Mouse (Mus musculus) embryonic fibroblast, embryonic 13.5 days (primary cell): ENCODE data around the gene Cd72.

ENCODE experiments used
- CTCF ChIP-seq: IDR thresholded peaks from 2 replicates; pipeline ENCODE4 v1.5.1; 2011; ENCODE audit warnings: mild to moderate bottlenecking, control low read depth, low read length, moderate library complexity, borderline replicate concordance; ENCODE audit not compliant: insufficient read depth
- POLR2A ChIP-seq: IDR thresholded peaks from 2 replicates; pipeline ENCODE4 v1.6.1; 2011; ENCODE audit warnings: low read depth, mild to moderate bottlenecking, control low read depth, low read length, moderate library complexity

DNA sequence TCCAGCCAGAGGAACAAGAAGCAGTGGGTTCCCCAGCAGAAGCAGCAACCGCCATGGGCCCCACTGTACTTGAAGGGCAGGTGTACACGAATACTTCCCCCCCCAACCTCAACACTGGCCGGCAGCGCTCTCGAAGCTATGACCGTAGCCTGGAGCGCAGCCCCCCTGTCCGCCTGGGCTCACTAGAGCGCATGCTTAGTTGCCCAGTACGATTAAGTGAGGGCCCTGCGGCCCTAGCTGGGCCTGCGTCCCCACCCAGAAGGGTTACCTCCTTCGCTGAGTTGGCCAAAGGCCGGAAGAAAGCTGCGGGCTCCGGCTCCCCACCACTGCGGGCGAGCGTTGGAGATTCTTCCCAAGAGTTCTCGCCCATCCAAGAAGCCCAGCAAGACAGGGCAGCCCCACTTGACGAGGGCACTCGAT is 38.3 kb downstream of the Cd72 start:
- no peak for TF ChIP-seq POLR2A
- no peak for TF ChIP-seq CTCF
